Mouse (Mus musculus): ENCODE measurements around the gene Hacd2. TPM values are rescaled to one million over a fixed set of nuclear protein-coding genes. Genes with fewer than 3 reads are reported as not detected.
A peak's percentile ranks its signal among the peaks of the same experiment; 100 is the strongest.

The Hacd2 gene
- polyA plus RNA-seq, 1 experiment from 2014 or later = 55.5 TPM

GRCm38 (mm10) chr16:34993694-34994330 lies 28.4 kb upstream of the Hacd2 start:
- H3K9ac ChIP-seq = no peak overlapping the region
- 83% methylated on average over 10 of the region's 10 CpGs for WGBS
- H3K4me1 ChIP-seq = peaks cover 18% of the 10 kb centered on the region
- H3K27ac ChIP-seq = no peak overlapping the region
- no peak overlapping the region for H3K4me2 ChIP-seq (replicated peaks)
- ATAC-seq (ENCODE audit: insufficient number of reproducible peaks, insufficient read depth, low FRiP score, low TSS enrichment) = no peak
- no peaks in the 10 kb centered on the region for H3K27me3 ChIP-seq
- H3K36me3 ChIP-seq = no peaks in the 10 kb centered on the region
- H3K4me3 ChIP-seq = no peak overlapping the region
- no peaks in the 10 kb centered on the region for H3K9me3 ChIP-seq

DNA sequence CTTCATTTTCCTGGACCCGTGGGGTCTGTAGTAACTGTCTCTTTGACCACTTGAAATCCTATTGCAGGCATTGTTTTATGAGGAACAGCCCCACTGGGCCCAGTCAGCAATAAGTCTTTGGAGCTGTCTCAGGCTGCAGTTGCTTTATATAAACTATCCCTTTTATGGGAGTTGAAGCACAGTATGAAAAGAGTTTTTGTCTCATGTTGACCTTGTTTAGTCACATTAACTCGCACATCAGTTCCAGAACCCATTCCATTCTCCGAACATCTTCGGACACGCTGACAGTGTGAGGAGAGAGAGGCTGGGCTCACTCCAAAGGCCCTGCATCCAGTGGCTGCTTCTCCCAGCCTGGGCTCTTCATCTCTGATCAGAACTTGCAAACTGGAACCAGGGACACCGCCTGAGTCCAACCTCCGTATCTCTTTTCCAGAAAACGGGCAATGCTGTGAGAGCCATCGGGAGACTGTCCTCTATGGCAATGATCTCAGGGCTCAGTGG lies 27.5 kb upstream of the Hacd2 start:
- H3K27me3 ChIP-seq = no peaks in the 10 kb centered on the region
- no peak overlapping the region for H3K9ac ChIP-seq
- H3K4me1 ChIP-seq = peaks cover 18% of the 10 kb centered on the region
- no peak overlapping the region for H3K4me3 ChIP-seq
- WGBS = 71% methylated on average over 9 of the region's 9 CpGs
- H3K4me2 ChIP-seq (replicated peaks) = no peak overlapping the region
- no peak for ATAC-seq (ENCODE audit: insufficient number of reproducible peaks, insufficient read depth, low FRiP score, low TSS enrichment)
- H3K36me3 ChIP-seq = no peaks in the 10 kb centered on the region
- no peaks in the 10 kb centered on the region for H3K9me3 ChIP-seq
- no peak overlapping the region for H3K27ac ChIP-seq

GRCm38 (mm10) chr16:34996133-34996532 lies 26.1 kb upstream of the Hacd2 start:
- H3K4me3 ChIP-seq = no peak overlapping the region
- H3K9me3 ChIP-seq = no peaks in the 10 kb centered on the region
- peaks cover 29% of the 10 kb centered on the region for H3K4me1 ChIP-seq
- no peak overlapping the region for H3K27ac ChIP-seq
- no peaks in the 10 kb centered on the region for H3K27me3 ChIP-seq
- WGBS = 56% methylated on average over 5 of the region's 5 CpGs
- H3K4me2 ChIP-seq (replicated peaks) = no peak overlapping the region
- no peak for ATAC-seq (ENCODE audit: insufficient number of reproducible peaks, insufficient read depth, low FRiP score, low TSS enrichment)
- no peak overlapping the region for H3K9ac ChIP-seq
- no peaks in the 10 kb centered on the region for H3K36me3 ChIP-seq

DNA sequence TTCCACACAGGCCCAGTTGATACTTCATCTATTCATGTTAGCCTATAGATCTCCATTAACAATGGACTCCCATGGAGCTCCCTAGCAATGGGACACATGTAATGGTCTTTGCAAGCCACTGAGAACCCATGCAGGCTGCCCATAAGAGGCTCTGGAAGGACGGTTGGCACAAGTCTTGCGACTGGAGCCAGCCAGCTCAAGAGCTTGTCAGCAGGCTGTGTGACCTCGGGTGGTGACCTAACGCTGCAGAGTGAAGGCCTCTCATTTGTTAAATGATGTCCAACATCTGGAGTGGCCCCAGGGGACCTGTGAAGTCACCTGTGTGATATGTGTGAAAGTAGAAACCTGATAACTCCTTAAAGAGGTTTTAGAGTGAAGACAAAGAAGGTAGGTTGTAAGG lies 25.2 kb upstream of the Hacd2 start:
- Histone ChIP-seq H3K36me3 (no peaks in the 10 kb centered on the region), H3K9me3 (no peaks in the 10 kb centered on the region), H3K27me3 (no peaks in the 10 kb centered on the region), H3K4me2 (replicated peaks) (no peak overlapping the region), H3K27ac (no peak overlapping the region), H3K9ac (no peak overlapping the region), H3K4me3 (no peak overlapping the region), H3K4me1 (peaks cover 24% of the 10 kb centered on the region)
- ATAC-seq (ENCODE audit: insufficient number of reproducible peaks, insufficient read depth, low FRiP score, low TSS enrichment) = no peak
- 64% methylated on average over 4 of the region's 4 CpGs for WGBS

DNA sequence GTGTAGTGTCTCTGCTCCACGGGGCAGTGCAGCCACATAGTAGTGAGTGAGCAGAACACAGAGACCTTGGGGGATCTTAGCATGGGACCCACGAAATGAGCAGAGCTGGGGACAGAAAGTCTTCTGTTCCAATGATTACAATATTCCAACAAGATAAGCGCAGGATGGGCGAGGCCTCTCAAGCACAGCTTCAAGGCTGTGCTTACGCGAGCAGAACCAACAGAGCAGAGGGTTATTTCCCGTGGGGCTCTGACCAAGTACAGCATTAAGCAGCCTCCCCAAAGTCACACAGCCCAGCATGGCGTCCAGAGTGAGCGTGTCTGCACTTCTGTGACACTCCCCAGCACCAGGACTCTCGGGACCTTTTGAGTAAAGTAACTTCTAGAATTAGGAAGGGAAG lies 24.7 kb upstream of the Hacd2 start:
- no peak for ATAC-seq (ENCODE audit: insufficient number of reproducible peaks, insufficient read depth, low FRiP score, low TSS enrichment)
- Histone ChIP-seq H3K27ac (no peak overlapping the region), H3K9ac (no peak overlapping the region), H3K4me3 (no peak overlapping the region), H3K9me3 (no peaks in the 10 kb centered on the region), H3K27me3 (no peaks in the 10 kb centered on the region), H3K36me3 (no peaks in the 10 kb centered on the region), H3K4me1 (peaks cover 24% of the 10 kb centered on the region), H3K4me2 (replicated peaks) (no peak overlapping the region)
- WGBS = 67% methylated on average over 10 of the region's 10 CpGs

GRCm38 (mm10) chr16:34999016-34999415 lies 23.2 kb upstream of the Hacd2 start:
- H3K4me3 ChIP-seq = no peak overlapping the region
- H3K4me2 ChIP-seq (replicated peaks) = no peak overlapping the region
- no peak for ATAC-seq (ENCODE audit: insufficient number of reproducible peaks, insufficient read depth, low FRiP score, low TSS enrichment)
- no peaks in the 10 kb centered on the region for H3K27me3 ChIP-seq
- no peaks in the 10 kb centered on the region for H3K9me3 ChIP-seq
- peaks cover 24% of the 10 kb centered on the region for H3K4me1 ChIP-seq
- WGBS = 73% methylated on average over 3 of the region's 3 CpGs
- no peaks in the 10 kb centered on the region for H3K36me3 ChIP-seq
- no peak overlapping the region for H3K9ac ChIP-seq
- no peak overlapping the region for H3K27ac ChIP-seq

GRCm38 (mm10) chr16:34999986-35000385 lies 22.2 kb upstream of the Hacd2 start:
- Histone ChIP-seq H3K27ac (no peak overlapping the region), H3K27me3 (no peaks in the 10 kb centered on the region), H3K4me2 (replicated peaks) (0 out of 2 replicates have a peak overlapping the region, but pooled peaks have one; percentile 11), H3K4me3 (no peak overlapping the region), H3K4me1 (peaks cover 24% of the 10 kb centered on the region), H3K9ac (no peak overlapping the region), H3K9me3 (no peaks in the 10 kb centered on the region), H3K36me3 (no peaks in the 10 kb centered on the region)
- ATAC-seq (ENCODE audit: insufficient number of reproducible peaks, insufficient read depth, low FRiP score, low TSS enrichment) = no peak
- WGBS = 40% methylated on average over 11 of the region's 11 CpGs

- Histone ChIP-seq H3K9ac (no peak overlapping the region), H3K27ac (no peak overlapping the region)
- 9% methylated on average over 10 of the region's 10 CpGs for WGBS
These were observed 21.2 kb upstream of the Hacd2 start for GRCm38 (mm10) chr16:35000923-35001560.

GRCm38 (mm10) chr16:35004356-35004755 lies 17.9 kb upstream of the Hacd2 start:
- H3K4me2 ChIP-seq (replicated peaks) = no peak overlapping the region
- no peaks in the 10 kb centered on the region for H3K27me3 ChIP-seq
- peaks cover 13% of the 10 kb centered on the region; the same call in 1 of the 2 replicates for H3K4me1 ChIP-seq
- H3K9me3 ChIP-seq = no peaks in the 10 kb centered on the region
- H3K36me3 ChIP-seq = no peaks in the 10 kb centered on the region
- no peak overlapping the region for H3K4me3 ChIP-seq
- no peak overlapping the region for H3K27ac ChIP-seq
- no peak for ATAC-seq (ENCODE audit: insufficient number of reproducible peaks, insufficient read depth, low FRiP score, low TSS enrichment)
- WGBS = 68% methylated on average over 5 of the region's 5 CpGs
- H3K9ac ChIP-seq = no peak overlapping the region

More at GRCm38 (mm10) chr16:35000923-35001560, 21.2 kb upstream of the Hacd2 start:
- Histone ChIP-seq H3K36me3 (no peaks in the 10 kb centered on the region), H3K4me2 (replicated peaks) (peak overlapping the region; percentile 36), H3K27me3 (no peaks in the 10 kb centered on the region), H3K4me3 (0 out of 2 replicates have a peak overlapping the region, but pooled peaks have one; percentile 5), H3K4me1 (peaks cover 19% of the 10 kb centered on the region; the same call in 1 of the 2 replicates), H3K9me3 (no peaks in the 10 kb centered on the region)
- no peak for ATAC-seq (ENCODE audit: insufficient number of reproducible peaks, insufficient read depth, low FRiP score, low TSS enrichment)

DNA sequence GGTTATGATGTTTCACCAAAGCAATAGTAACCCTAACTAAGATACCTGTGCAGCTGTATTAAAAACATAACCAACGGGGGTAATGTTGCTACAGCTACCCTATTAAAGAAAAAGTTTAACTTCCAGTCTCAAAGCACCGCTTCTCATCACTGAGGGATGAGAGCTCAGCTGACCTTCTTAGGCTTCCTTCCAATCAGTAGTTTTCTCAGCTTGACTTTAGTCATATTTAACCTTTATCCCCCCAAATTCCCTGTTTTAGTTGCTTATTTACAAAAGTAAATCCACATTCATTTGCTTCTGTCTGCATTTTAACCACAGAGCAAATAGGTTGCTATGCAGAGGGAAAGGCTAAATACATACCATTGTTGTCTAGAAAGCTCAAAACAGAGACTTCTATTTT lies 17.5 kb upstream of the Hacd2 start:
- Histone ChIP-seq H3K4me3 (no peak overlapping the region), H3K27ac (no peak overlapping the region), H3K4me2 (replicated peaks) (no peak overlapping the region), H3K4me1 (peaks cover 13% of the 10 kb centered on the region; the same call in 1 of the 2 replicates), H3K9me3 (no peaks in the 10 kb centered on the region), H3K9ac (no peak overlapping the region), H3K27me3 (no peaks in the 10 kb centered on the region), H3K36me3 (no peaks in the 10 kb centered on the region)
- 87% methylated on average over 2 of the region's 2 CpGs for WGBS
- no peak for ATAC-seq (ENCODE audit: insufficient number of reproducible peaks, insufficient read depth, low FRiP score, low TSS enrichment)

- no peak overlapping the region for H3K27ac ChIP-seq
- no peak overlapping the region for H3K9ac ChIP-seq
- H3K27me3 ChIP-seq = no peaks in the 10 kb centered on the region
- H3K9me3 ChIP-seq = no peaks in the 10 kb centered on the region
- 0 out of 2 replicates have a peak, but pooled peaks cover 2% of the 10 kb centered on the region for H3K4me1 ChIP-seq
- 82% methylated on average over 5 of the region's 5 CpGs for WGBS
- H3K36me3 ChIP-seq = no peaks in the 10 kb centered on the region
- ATAC-seq (ENCODE audit: insufficient number of reproducible peaks, insufficient read depth, low FRiP score, low TSS enrichment) = no peak
- no peak overlapping the region for H3K4me2 ChIP-seq (replicated peaks)
- no peak overlapping the region for H3K4me3 ChIP-seq
These were observed 16.0 kb upstream of the Hacd2 start for GRCm38 (mm10) chr16:35006251-35006650.

- Histone ChIP-seq H3K27me3 (no peaks in the 10 kb centered on the region), H3K4me1 (no peaks in the 10 kb centered on the region), H3K4me3 (no peak overlapping the region), H3K4me2 (replicated peaks) (no peak overlapping the region), H3K27ac (no peak overlapping the region), H3K9ac (no peak overlapping the region), H3K9me3 (no peaks in the 10 kb centered on the region), H3K36me3 (no peaks in the 10 kb centered on the region)
- WGBS = 43% methylated on average over 1 of the region's 1 CpGs
- no peak for ATAC-seq (ENCODE audit: insufficient number of reproducible peaks, insufficient read depth, low FRiP score, low TSS enrichment)
These were observed 14.9 kb upstream of the Hacd2 start for GRCm38 (mm10) chr16:35007361-35007760.
